Mouse (Mus musculus) neutrophil, adult 5-6 weeks (primary cell): ENCODE data around the gene Gpm6b. TPM values are rescaled to one million over a fixed set of nuclear protein-coding genes. Genes with fewer than 3 reads are reported as not detected.

ENCODE experiments used
- ATAC-seq: fragments of 151-379, 151-347 bp; 2 replicates; pipeline ENCODE4 v1.8.0; 2017; ENCODE audit warnings: mild to moderate bottlenecking, moderate TSS enrichment; ENCODE audit not compliant: insufficient number of reproducible peaks, poor library complexity, low FRiP score, severe bottlenecking; ENCODE audit errors: extremely low read depth
- total RNA-seq: library from RNA; stranded (forward); fragments of 200-1000 nt; gene quantifications from 2 replicates; pipeline ENCODE4 v1.2.3, GENCODE M21; 2017

Gene Gpm6b
- total RNA-seq, 1 experiment from 2014 or later, result 0.47 TPM

GRCm38 (mm10) chrX:166344228-166345015 is 105.7 kb downstream of the Gpm6b start:
- no peak for ATAC-seq

GRCm38 (mm10) chrX:166348086-166348485 is 109.4 kb downstream of the Gpm6b start:
- no peak for ATAC-seq

DNA sequence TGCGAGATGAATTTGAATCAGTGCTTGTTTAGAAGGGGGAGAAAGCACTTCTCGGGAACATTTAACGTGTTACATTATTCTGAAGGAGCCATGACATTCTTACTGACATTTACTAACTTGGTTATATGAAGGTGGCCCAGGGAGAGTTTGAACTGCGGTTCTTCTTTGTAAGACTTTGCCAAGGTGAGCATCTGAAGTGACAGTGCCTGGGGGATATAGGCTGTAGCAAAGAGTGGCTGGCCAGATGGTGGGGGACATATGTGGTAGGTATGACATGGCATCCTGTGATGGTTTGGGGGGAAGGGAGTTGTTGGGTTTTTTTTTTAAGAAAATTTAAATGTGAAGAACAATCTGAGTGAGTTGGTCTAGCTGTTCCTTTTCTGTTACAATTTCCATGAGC is 109.9 kb downstream of the Gpm6b start:
- no peak for ATAC-seq

GRCm38 (mm10) chrX:166351790-166352189 is 113.1 kb downstream of the Gpm6b start:
- ATAC-seq, result peak; percentile 74; the same call in 1 of the 2 replicates

GRCm38 (mm10) chrX:166353412-166353811 is 114.7 kb downstream of the Gpm6b start:
- ATAC-seq, result no peak

DNA sequence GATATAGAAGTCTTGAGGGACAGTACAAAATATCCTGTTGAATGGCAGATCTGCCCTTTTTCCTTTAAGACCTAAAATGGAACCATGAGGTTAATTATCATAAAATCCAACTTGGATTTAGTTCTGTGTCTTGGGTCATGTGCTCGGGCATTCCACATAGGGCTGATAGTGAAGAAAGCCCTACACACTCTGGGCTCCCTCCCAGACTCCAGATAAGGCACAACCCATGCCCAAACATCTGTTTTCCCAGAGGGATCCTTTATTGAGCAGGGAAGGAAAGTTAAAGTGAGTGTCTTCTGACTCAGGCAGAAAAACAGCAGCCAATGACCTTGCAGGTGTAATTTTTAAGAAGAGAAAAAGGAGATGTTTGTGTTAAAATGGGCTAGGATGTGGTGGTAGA is 116.2 kb downstream of the Gpm6b start:
- ATAC-seq, result no peak

- ATAC-seq, result no peak
These were observed 117.6 kb downstream of the Gpm6b start for GRCm38 (mm10) chrX:166356276-166356675.

DNA sequence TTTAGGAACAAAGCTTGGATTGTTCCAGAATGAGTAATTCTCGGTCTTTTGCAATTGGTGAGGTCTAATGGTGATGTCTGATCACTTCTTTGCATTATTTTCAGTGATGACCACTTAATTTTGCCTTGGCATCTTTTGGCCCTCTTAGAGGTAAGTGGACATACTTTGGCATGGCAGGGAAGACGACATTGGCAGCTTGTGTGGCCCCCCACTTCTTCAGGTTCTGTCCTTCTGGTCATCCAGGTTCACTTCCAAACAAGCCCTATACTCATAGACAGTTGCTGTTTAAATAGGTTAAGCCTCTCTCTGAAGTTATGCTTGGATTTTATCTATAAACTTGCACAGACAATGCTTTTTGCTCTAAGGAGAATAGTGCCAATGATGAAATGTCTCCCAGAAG is 120.2 kb downstream of the Gpm6b start:
- ATAC-seq, result no peak

GRCm38 (mm10) chrX:166359927-166360440 is 121.3 kb downstream of the Gpm6b start:
- ATAC-seq, result no peak

DNA sequence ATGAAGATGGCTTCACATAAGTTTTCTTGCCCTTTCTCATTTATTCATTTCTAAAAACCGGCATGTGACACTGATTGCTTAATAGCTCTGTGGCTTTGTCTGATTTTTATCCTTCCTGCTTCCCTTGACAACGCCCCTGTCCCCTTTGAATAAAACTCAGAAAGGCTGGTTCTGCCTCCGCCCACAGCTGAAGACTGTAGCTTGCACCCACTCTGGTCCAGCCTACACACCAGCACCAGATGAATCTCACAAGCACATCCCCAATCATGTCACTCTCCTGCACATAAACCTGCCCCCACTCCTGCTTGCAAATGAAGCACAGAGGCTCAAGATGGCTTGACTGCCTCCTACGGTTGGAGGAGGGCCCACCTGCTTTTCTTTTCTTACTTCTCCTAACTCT is 121.7 kb downstream of the Gpm6b start:
- no peak for ATAC-seq

- ATAC-seq, result no peak
These were observed 126.9 kb downstream of the Gpm6b start for GRCm38 (mm10) chrX:166365458-166366213.

GRCm38 (mm10) chrX:166376681-166377328 is 138.1 kb downstream of the Gpm6b start:
- no peak for ATAC-seq

DNA sequence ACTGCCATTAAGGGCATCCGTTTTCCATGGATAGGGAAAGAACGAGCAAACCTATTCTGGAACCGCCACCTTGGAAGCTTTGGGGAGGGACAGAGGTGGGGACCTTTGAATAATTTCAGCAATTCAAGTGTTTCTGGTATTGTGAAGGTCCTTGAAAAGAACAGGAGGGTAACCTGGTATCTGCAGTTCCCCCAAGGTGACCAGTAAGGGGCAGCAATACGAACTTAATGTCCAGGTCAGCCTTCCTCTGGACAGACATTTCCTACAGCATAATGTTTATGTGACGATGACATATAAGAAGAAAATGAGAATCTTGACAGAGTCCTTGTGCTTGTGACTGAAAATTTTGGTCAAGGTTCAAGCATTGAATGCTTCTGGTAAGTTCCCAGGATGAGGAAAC is 139.9 kb downstream of the Gpm6b start:
- no peak for ATAC-seq

DNA sequence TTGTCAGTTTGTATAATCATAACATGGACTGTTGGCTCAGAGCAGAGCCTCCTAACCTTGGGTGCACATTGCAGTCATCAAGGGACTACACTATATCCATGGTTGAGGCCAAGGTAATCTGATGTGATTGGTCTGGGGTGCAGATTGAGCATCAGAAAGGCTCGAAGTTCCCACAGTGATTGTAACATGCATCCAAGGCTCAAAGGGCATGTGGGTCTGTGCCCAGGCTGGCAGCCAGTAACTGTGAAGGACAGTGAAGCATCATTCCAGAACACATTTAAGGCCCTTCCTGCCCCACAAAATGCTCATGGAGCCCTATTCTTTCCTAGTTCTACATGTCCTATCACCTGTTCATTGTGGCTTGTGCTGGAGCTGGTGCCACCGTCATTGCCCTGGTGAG is 144.9 kb downstream of the Gpm6b start:
- no peak for ATAC-seq

DNA sequence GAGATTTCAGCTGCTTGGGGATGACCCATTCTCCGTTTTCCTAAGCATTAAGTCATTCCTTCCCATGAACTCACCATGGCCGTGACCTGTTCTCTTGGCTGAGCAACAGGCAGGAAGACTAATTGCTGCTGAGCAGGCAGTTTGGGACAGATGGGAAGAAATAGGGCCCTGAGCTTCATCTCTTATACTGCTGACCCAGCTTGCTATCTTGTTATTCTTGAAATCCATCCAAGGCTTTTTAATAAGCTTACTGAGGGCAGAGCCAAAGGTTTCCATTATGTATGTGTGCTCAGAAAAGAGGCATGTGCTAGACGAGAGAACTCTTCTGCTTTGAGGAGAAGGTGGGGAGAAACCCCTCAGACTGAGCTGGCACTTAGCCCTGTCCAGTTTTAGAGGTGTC is 146.2 kb downstream of the Gpm6b start:
- no peak for ATAC-seq

DNA sequence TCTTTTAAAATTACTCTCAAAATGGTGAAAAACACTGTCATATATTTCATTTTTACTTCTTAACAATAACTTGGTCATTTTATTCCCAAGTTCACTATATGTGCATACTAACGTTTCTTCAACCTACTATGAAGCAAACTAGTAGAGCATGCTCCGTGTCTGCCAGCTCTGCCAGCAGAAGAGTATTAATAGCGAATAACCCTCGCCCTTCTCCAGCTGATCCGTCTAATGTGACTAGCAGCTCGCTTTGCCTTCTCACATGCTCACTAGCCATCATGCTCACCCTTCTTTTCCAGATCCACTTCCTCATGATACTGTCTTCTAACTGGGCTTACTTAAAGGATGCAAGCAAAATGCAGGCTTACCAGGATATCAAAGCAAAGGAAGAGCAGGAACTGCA is 147.9 kb downstream of the Gpm6b start:
- ATAC-seq, result no peak

DNA sequence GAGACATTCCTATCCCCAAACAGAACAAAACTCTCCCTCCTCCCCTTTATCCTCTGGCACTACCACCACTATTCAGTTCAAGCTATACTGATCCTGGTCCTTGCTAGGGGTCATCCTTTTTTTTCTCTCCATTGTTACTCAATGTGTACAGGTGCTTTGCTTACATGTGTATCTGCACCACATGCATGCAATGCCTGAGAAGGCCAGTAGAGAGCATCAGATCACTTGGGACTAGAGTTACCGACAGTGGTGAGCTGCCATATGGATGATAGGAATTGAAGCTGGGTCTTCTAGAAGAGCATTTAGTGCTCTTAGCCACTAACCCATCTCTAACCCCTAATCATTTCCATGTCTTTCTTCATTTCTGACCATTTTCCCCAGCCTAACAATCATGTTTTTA is 155.0 kb downstream of the Gpm6b start:
- ATAC-seq, result no peak

GRCm38 (mm10) chrX:166407865-166408264 is 169.2 kb downstream of the Gpm6b start:
- no peak for ATAC-seq

DNA sequence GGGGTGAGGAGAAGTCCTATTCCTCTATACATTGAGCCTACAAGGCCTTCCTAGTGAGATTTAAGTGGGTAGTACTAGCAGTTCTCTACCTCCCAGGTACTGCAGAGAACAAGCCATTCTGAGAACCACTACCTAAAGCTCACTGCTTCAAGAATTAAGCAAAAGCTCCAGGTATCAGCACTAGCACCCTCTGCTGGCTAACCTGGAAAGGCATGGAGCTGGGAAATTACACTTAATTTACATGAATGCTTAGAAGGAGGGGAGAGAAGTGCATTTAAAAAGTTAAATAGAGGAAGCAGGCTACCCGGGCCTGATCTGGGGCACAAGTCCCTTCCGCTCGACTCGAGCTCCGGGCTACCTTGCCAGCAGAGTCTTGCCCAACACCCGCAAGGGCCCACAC is 177.5 kb downstream of the Gpm6b start:
- ATAC-seq, result peak; percentile 67; the same call in 1 of the 2 replicates

DNA sequence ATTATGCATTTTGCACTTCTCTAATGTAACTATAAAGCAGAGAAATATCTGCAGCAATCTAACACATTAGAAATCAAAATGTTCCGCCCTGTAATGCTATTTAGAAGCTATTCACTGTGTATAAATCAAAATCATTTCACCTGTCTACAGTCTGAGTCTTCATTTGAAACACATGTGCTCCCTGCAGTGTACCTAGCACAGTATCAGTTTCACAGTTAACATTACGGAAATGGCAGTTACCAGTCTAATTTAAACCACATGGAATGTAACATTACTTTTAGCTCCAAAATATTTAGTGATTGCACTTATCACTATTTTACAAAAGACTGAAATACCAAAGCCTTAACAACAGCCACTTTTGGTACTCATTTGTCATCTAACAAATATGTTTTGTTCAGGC is 196.1 kb downstream of the Gpm6b start:
- ATAC-seq, result no peak
